Mouse (Mus musculus) spleen, adult 2 months (tissue): Measurements from ENCODE around the gene Pex6.

Experiments used
- CTCF ChIP-seq: fragments of 200-500 bp; IDR thresholded peaks from 2 replicates; pipeline ENCODE4 v1.5.1; 2011; ENCODE audit warnings: mild to moderate bottlenecking, inconsistent platforms; ENCODE audit not compliant: insufficient read depth, insufficient read length, insufficient replicate concordance; ENCODE audit errors: extremely low read depth
- POLR2A ChIP-seq: fragments of 200-500 bp; IDR thresholded peaks from 2 replicates; pipeline ENCODE4 v1.6.1; 2011; ENCODE audit warnings: low read depth, low read length, inconsistent platforms

GRCm38 (mm10) chr17:46728904-46729318 is 17.6 kb downstream of the Pex6 start, which contains the start of gene Gnmt:
- no peak for TF ChIP-seq CTCF
- no peak for TF ChIP-seq POLR2A
